Mouse (Mus musculus) embryonic facial prominence, embryonic 13.5 days (tissue): Measurements from ENCODE around the gene Iqsec1. TPM values are rescaled to one million over a fixed set of nuclear protein-coding genes. Genes with fewer than 3 reads are reported as not detected.

Source experiments
- ATAC-seq: fragments of 200-750 bp; cut with Nextera tagmentation; 2 replicates; pipeline ENCODE4 v1.8.0; 2017; ENCODE audit warnings: low read depth; ENCODE audit not compliant: insufficient number of reproducible peaks, insufficient read depth, low FRiP score, low TSS enrichment
- H3K27ac ChIP-seq: fragments of 300-500 bp; sonication (generic); 2 replicates; pipeline ENCODE4 v1.5.1; 2015; ENCODE audit warnings: moderate library complexity, mild to moderate bottlenecking, inconsistent platforms
- H3K27me3 ChIP-seq: fragments of 300-500 bp; sonication (generic); 2 replicates; pipeline ENCODE4 v1.6.1; 2015; ENCODE audit warnings: mild to moderate bottlenecking, inconsistent platforms
- H3K36me3 ChIP-seq: fragments of 300-500 bp; sonication (generic); 2 replicates; pipeline ENCODE4 v1.6.1; 2015; ENCODE audit warnings: mild to moderate bottlenecking, inconsistent platforms
- H3K4me1 ChIP-seq: fragments of 300-500 bp; sonication (generic); 2 replicates; pipeline ENCODE4 v1.6.1; 2015; ENCODE audit warnings: inconsistent platforms
- H3K4me2 ChIP-seq: fragments of 300-500 bp; sonication (generic); 2 replicates; pipeline ENCODE4 v1.6.1; 2015; ENCODE audit warnings: moderate library complexity, mild to moderate bottlenecking, inconsistent platforms
- H3K4me3 ChIP-seq: fragments of 300-500 bp; sonication (generic); 2 replicates; pipeline ENCODE4 v1.5.1; 2015; ENCODE audit warnings: mild to moderate bottlenecking, inconsistent platforms
- H3K9ac ChIP-seq: fragments of 300-500 bp; sonication (generic); 2 replicates; pipeline ENCODE4 v1.6.1; 2015; ENCODE audit warnings: mild to moderate bottlenecking, inconsistent platforms
- H3K9me3 ChIP-seq: fragments of 300-500 bp; sonication (generic); 2 replicates; pipeline ENCODE4 v1.6.1; 2016; ENCODE audit warnings: inconsistent platforms
- WGBS: fragments of 180-500 bp; shearing (Covaris S2); methylation state at CpG from one replicate; pipeline ENCODE4 v1.1.7; 2015; ENCODE audit warnings: mixed read lengths; 5-methylcytosine and 5-hydroxymethylcytosine counted together
- polyA plus RNA-seq: library from polyadenylated mRNA; unstranded; fragments of >200 nt; fragmentation: Nextera tagmentation; extraction: Ambion mirVana; gene quantifications from 2 replicates; pipeline ENCODE4 v1.2.1, GENCODE M21; 2015

Gene Iqsec1
- polyA plus RNA-seq, 1 experiment from 2014 or later, result 11.6 TPM

DNA sequence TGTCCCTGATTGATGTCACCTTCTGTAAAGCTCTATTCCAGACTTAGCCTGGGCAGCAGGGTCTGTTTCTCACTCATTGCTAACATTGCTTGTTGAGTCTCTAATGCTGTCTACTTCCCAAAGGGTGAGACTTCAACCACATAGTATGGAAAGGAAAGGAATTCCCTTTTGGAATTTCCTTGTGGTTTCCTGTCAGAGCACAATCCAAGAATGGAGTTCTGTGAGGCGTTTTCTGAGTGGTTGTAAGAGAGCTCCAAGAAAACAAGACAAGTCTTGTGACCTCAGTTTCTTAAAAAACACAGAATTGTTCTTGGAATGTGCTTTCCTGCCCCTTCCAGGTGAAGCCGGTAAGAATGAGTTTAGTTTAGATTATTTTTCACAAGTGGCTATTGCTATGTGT lies 37.5 kb downstream of the Iqsec1 start:
- no peaks in the 10 kb centered on the region for H3K36me3 ChIP-seq
- no peaks in the 10 kb centered on the region for H3K9me3 ChIP-seq
- H3K4me2 ChIP-seq, result no peak overlapping the region
- H3K27me3 ChIP-seq, result no peaks in the 10 kb centered on the region
- H3K27ac ChIP-seq, result peak overlapping the region; percentile 45
- H3K4me3 ChIP-seq, result no peak overlapping the region
- no peak for ATAC-seq
- WGBS, result 41% methylated on average over 2 of the region's 2 CpGs
- H3K4me1 ChIP-seq, result peaks cover 22% of the 10 kb centered on the region
- H3K9ac ChIP-seq, result no peak overlapping the region

DNA sequence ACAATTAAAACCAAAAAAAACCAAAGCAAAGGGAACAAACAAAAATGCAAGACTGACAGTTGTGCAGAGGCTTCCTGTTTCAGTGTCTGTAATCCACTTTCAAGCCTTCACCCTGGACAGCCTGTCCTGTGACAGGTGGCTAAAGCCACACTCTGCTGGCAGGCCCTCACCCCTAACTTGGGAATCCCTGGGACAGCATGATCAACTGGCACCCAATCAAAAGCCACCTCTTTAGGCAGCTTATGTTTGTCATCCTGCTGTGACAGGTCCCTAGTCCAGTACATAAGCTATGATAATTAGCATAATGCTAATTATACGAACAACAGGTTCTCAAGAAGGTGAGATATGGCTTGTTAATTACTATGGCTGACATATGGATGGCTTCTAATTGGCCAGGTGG lies 40.4 kb downstream of the Iqsec1 start:
- Histone ChIP-seq H3K9me3 (no peaks in the 10 kb centered on the region), H3K36me3 (no peaks in the 10 kb centered on the region), H3K9ac (no peak overlapping the region), H3K27ac (no peak overlapping the region), H3K4me1 (peaks cover 25% of the 10 kb centered on the region), H3K4me3 (no peak overlapping the region), H3K4me2 (no peak overlapping the region), H3K27me3 (no peaks in the 10 kb centered on the region)
- 86% methylated on average over 1 of the region's 1 CpGs for WGBS
- no peak for ATAC-seq

DNA sequence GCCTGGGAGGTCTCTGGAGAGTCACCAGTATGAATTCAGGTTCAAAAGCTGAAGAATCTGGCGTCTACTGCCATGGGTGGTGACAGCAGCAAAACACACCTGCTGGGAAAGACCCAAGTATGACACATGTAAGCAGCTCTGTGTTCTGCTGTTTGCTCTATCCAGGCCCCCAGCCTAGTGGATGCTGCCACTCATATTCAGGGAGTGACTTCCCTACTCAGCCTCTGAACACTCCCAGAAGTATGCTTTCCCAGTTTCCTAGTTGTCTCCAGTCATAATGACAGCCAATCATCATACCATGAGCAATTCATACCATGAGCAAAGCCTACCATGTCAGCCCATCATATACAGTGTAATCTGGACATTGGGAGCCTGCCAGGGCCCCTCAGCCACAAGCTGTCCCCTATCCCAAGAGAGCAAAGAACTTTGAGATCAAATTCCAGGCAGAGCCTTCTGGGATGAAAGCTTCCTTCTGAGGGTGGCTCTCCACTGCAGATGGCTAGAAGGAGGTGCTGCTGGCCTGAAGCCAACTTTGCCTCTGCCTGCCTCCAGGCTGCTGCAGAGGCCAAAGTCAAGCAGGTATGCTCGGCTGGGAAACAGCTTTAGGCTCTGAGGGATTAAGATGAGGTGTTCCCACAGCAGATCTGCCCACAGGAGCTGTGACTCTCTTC lies 42.8 kb downstream of the Iqsec1 start:
- Histone ChIP-seq H3K4me2 (no peak overlapping the region), H3K36me3 (no peaks in the 10 kb centered on the region), H3K9ac (no peak overlapping the region), H3K27ac (no peak overlapping the region), H3K27me3 (no peaks in the 10 kb centered on the region), H3K4me3 (no peak overlapping the region), H3K9me3 (no peaks in the 10 kb centered on the region), H3K4me1 (peaks cover 17% of the 10 kb centered on the region)
- 58% methylated on average over 2 of the region's 2 CpGs for WGBS
- no peak for ATAC-seq

DNA sequence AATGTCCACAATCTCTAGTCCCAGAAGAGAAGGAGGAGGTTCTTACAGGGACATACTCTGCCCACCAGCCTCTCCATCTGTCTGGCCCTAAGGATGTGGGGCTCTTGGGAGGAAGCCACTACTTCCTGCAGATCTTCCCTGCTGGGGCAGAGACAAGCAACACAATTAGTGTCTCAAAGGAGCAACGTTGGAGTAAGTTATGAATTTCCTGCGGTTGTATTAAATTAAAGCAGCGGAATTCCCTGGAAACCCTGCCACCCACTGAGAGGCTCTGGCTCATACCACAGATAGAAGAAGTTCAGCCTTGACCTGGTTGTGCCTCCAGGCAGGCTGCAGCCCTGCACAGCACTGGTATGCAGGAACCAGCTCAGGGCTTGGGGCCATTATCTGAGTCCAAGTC lies 47.2 kb downstream of the Iqsec1 start:
- H3K4me3 ChIP-seq, result no peak overlapping the region
- H3K27ac ChIP-seq, result no peak overlapping the region
- no peaks in the 10 kb centered on the region for H3K27me3 ChIP-seq
- H3K36me3 ChIP-seq, result no peaks in the 10 kb centered on the region
- H3K4me2 ChIP-seq, result no peak overlapping the region
- ATAC-seq, result no peak
- peaks cover 24% of the 10 kb centered on the region for H3K4me1 ChIP-seq
- WGBS, result 23% methylated on average over 3 of the region's 3 CpGs
- H3K9me3 ChIP-seq, result no peaks in the 10 kb centered on the region
- no peak overlapping the region for H3K9ac ChIP-seq

DNA sequence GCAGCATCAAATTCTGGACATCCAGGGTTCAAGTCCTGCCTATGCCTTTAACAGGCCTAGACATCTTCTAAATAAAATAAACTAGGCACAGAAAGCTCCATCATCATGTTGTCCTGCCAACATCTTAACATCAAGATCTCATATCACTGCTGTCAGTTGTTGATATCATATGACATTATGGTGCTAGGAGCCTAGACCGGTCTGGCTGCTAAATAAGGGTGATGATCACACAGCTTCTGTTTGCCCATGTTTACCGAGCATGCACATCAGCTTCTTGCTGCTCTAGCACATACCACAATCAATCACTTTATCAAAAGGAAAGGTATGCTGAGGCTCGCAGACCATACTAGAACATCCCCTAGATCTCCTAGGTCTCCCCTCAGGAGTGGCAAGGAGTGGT lies 54.8 kb downstream of the Iqsec1 start:
- H3K27ac ChIP-seq, result no peak overlapping the region
- peaks cover 19% of the 10 kb centered on the region for H3K4me1 ChIP-seq
- H3K4me2 ChIP-seq, result no peak overlapping the region
- H3K9ac ChIP-seq, result no peak overlapping the region
- no peaks in the 10 kb centered on the region for H3K36me3 ChIP-seq
- WGBS, result 94% methylated on average over 3 of the region's 3 CpGs
- H3K9me3 ChIP-seq, result no peaks in the 10 kb centered on the region
- H3K27me3 ChIP-seq, result no peaks in the 10 kb centered on the region
- no peak for ATAC-seq
- H3K4me3 ChIP-seq, result no peak overlapping the region

DNA sequence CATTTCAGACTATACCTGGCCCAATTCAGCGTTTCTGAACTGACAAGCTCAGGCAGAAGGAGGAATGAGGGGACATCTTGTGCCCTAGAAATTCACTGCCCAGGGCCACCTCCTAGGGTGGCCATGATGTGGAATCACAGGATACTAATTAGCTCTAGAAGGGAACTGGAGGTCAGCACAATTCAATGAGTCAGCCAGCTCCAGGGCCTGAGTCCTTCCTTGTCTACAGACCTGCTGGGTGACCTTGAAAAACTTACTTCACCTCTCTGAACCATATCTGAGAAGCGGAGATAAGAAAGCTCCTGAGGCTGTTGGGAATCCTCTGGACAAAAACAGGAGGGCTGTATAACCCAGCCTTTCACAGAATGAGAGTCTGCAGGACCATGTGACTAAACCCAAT lies 59.7 kb downstream of the Iqsec1 start:
- no peak for ATAC-seq
- WGBS, result 74% methylated on average over 2 of the region's 2 CpGs
- H3K4me1 ChIP-seq, result no peaks in the 10 kb centered on the region
- H3K9ac ChIP-seq, result no peak overlapping the region
- no peak overlapping the region for H3K4me2 ChIP-seq
- no peaks in the 10 kb centered on the region for H3K36me3 ChIP-seq
- no peak overlapping the region for H3K27ac ChIP-seq
- no peaks in the 10 kb centered on the region for H3K9me3 ChIP-seq
- no peak overlapping the region for H3K4me3 ChIP-seq
- no peaks in the 10 kb centered on the region for H3K27me3 ChIP-seq

DNA sequence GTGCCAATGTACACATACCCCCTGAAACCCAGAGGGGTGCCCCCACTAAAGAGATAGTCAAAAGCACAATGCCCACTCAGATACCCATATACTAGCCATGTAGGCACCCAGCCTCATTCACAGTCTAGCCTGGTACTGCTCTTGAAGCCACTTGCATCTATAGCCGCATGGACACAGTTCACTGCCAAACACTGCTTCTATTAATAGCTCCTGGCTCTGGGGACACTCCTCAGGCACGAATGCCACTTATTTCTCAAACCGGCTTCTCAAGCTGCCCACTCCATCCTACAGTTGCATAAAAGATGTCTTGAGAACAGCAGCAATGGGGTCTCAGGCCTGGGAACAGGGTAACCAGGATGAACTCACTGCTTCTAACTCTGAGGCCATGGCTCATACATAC lies 63.0 kb downstream of the Iqsec1 start:
- ATAC-seq, result no peak
- no peak overlapping the region for H3K4me3 ChIP-seq
- 70% methylated on average over 3 of the region's 3 CpGs for WGBS
- H3K4me1 ChIP-seq, result peaks cover 9% of the 10 kb centered on the region
- no peaks in the 10 kb centered on the region for H3K36me3 ChIP-seq
- no peak overlapping the region for H3K9ac ChIP-seq
- H3K27me3 ChIP-seq, result no peaks in the 10 kb centered on the region
- H3K9me3 ChIP-seq, result no peaks in the 10 kb centered on the region
- H3K27ac ChIP-seq, result no peak overlapping the region
- H3K4me2 ChIP-seq, result no peak overlapping the region

DNA sequence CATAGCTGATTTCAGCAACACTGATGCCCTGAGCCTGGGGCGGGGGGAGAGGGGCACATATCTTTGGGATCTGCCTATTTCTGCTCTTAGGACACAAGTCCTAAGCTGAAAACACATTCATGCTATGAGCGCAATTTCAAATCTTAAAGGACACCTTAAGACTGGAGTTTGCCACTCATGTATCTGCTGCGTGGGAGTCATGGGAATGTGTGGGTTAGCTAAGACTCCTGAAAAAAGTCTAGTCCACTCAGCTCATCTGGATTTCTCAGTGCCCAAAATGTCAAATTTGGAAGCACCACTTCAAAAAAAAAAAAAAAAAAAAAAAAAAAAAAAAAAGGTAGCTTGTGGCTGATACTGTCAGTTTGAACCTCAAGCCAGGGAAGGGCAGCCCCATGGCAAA lies 63.7 kb downstream of the Iqsec1 start:
- Histone ChIP-seq H3K27me3 (no peaks in the 10 kb centered on the region), H3K9ac (no peak overlapping the region), H3K9me3 (no peaks in the 10 kb centered on the region), H3K4me3 (no peak overlapping the region), H3K4me1 (peaks cover 14% of the 10 kb centered on the region), H3K36me3 (no peaks in the 10 kb centered on the region), H3K4me2 (no peak overlapping the region), H3K27ac (no peak overlapping the region)
- no peak for ATAC-seq
- 93% methylated on average over 3 of the region's 3 CpGs for WGBS

DNA sequence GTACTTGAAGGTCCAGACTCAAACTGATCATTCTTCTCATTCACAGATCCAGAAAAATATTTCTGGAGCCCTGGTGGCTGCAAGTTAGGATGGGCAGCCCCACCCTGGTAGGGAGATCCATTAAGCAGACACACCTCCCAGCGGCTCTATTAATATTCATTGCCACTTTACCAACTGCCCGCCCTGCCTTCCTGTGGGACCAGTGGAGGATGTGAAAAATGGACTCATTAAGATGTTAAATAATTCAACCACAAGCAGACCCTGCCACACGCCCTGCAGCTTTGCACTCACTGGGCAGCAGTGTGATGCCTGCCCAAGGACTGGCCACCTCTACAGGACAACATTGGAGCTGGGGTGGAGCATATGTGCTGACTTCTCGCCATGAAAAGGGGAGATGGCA lies 64.1 kb downstream of the Iqsec1 start:
- no peaks in the 10 kb centered on the region for H3K9me3 ChIP-seq
- no peak for ATAC-seq
- no peak overlapping the region for H3K27ac ChIP-seq
- H3K9ac ChIP-seq, result no peak overlapping the region
- H3K4me1 ChIP-seq, result peaks cover 16% of the 10 kb centered on the region
- no peaks in the 10 kb centered on the region for H3K27me3 ChIP-seq
- 61% methylated on average over 4 of the region's 4 CpGs for WGBS
- H3K4me2 ChIP-seq, result no peak overlapping the region
- H3K4me3 ChIP-seq, result no peak overlapping the region
- no peaks in the 10 kb centered on the region for H3K36me3 ChIP-seq

DNA sequence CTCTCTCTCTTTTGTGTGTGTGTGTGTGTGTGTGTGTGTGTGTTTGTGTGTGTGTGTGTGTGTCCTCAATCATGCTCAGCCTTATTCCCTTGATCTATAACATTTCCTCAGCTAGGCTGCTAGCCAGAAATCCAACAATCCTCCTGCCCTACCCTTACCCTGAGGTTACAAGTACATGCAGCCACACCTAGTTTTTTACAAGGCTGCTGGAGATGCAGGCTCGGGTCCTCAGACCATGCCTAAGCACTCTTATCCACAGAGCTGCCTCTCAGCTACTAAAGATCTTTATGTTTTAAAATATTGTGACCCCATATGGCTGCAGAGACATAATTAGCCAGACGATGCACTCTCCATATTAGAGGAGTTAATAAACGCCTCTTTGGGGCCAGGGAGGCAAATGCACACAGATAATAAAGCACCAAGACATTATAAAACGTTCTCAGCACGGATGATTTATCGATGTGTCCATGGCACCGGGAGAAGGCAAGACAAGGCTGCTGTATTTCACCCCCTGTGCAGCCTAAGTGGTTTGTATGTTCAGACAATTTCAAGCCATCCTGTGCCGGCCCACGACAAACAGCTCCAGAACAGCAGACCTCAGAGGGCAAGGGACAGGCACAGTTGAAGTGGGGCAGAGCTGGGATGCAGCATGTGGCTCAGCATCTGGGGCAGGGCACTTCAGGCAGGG lies 67.1 kb downstream of the Iqsec1 start:
- no peak overlapping the region for H3K27ac ChIP-seq
- no peak overlapping the region for H3K4me2 ChIP-seq
- no peaks in the 10 kb centered on the region for H3K27me3 ChIP-seq
- H3K9me3 ChIP-seq, result no peaks in the 10 kb centered on the region
- H3K4me3 ChIP-seq, result no peak overlapping the region
- WGBS, result 73% methylated on average over 9 of the region's 9 CpGs
- no peaks in the 10 kb centered on the region for H3K36me3 ChIP-seq
- no peak overlapping the region for H3K9ac ChIP-seq
- ATAC-seq, result no peak
- peaks cover 16% of the 10 kb centered on the region for H3K4me1 ChIP-seq

DNA sequence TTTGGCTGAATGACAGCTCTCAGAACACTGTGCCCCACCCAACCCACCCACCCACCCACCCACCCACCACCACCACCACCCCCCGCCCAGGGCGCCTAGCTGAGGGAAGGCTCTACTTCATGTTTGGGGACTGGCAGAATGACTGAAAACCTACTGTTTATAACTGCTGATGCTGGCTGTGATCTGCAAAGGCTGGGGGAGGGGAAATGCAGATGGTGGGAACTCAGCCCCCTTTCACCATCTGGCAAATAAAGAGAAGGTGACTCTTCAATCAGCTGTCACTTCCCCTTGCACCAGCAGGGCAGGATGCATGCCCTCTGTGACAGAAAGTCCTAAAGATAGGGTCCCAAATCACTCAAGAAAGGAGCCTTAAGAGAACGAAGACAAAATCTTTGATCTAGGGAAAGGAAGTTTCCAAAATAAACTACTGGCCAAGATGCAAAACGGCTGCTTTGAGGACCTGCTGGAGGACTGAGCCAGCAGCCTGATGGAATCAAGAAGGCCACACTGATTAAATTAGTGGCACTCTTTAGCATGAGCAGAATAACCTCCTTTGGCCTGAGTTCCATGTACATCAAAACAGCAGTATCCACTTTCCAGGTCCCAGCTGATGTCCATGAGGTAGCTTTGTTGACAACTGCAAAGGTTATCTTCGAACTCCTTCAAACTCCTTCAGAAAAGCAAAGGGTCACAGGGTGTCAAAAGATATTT lies 67.8 kb downstream of the Iqsec1 start:
- H3K4me1 ChIP-seq, result peaks cover 16% of the 10 kb centered on the region
- H3K9ac ChIP-seq, result no peak overlapping the region
- no peaks in the 10 kb centered on the region for H3K27me3 ChIP-seq
- no peak overlapping the region for H3K4me3 ChIP-seq
- H3K27ac ChIP-seq, result no peak overlapping the region
- WGBS, result 47% methylated on average over 5 of the region's 5 CpGs
- no peaks in the 10 kb centered on the region for H3K36me3 ChIP-seq
- H3K9me3 ChIP-seq, result no peaks in the 10 kb centered on the region
- no peak overlapping the region for H3K4me2 ChIP-seq
- no peak for ATAC-seq
